Mouse (Mus musculus) gonadal fat pad, adult 2 months (tissue): ENCODE measurements around the gene Cln5. TPM values are rescaled to one million over a fixed set of nuclear protein-coding genes. Genes with fewer than 3 reads are reported as not detected.

ENCODE experiments used
- DNase-seq: peaks from one replicate; pipeline ENCODE4 v3.0.0-alpha.2; 2012; ENCODE audit warnings: low read depth
- polyA plus RNA-seq: library from polyadenylated mRNA; depleted of rRNA; stranded (reverse); fragments of >200 nt; gene quantifications from 2 replicates; pipeline ENCODE4 v1.2.3, GENCODE M21; 2012; rRNA removed

The Cln5 gene
- 24.6 and 24.9 TPM in 2 replicates for polyA plus RNA-seq

GRCm38 (mm10) chr14:103069864-103070611 lies at the start of gene Cln5:
Gene Cln5 (plus strand): TSS chr14:103070216.
- no peak for DNase-seq

- no peak for DNase-seq
Observed at GRCm38 (mm10) chr14:103029203-103029602, 40.8 kb upstream of the Cln5 start.

- no peak for DNase-seq
Observed at GRCm38 (mm10) chr14:103033271-103033823, 36.7 kb upstream of the Cln5 start.

GRCm38 (mm10) chr14:103034076-103034475 lies 35.9 kb upstream of the Cln5 start:
- DNase-seq = no peak

GRCm38 (mm10) chr14:103037016-103037415 lies 33.0 kb upstream of the Cln5 start:
- no peak for DNase-seq

- no peak for DNase-seq
Observed at GRCm38 (mm10) chr14:103046677-103047076, 23.3 kb upstream of the Cln5 start, which contains the start of gene Acod1. Gene Acod1 (plus strand): TSS chr14:103046977.

- DNase-seq = no peak
Observed at GRCm38 (mm10) chr14:103048292-103049086, 21.5 kb upstream of the Cln5 start.

- DNase-seq = no peak
Observed at GRCm38 (mm10) chr14:103051159-103051769, 18.8 kb upstream of the Cln5 start.

- DNase-seq = no peak
Observed at GRCm38 (mm10) chr14:103054731-103055130, 15.3 kb upstream of the Cln5 start.

- no peak for DNase-seq
Observed at GRCm38 (mm10) chr14:103056601-103057000, 13.4 kb upstream of the Cln5 start.

- no peak for DNase-seq
Observed at GRCm38 (mm10) chr14:103058998-103059397, 11.0 kb upstream of the Cln5 start.

- DNase-seq = no peak
Observed at GRCm38 (mm10) chr14:103059495-103059894, 10.5 kb upstream of the Cln5 start.

GRCm38 (mm10) chr14:103065294-103066167 lies 4.5 kb upstream of the Cln5 start:
- no peak for DNase-seq

GRCm38 (mm10) chr14:103069465-103069863 lies 552 bp upstream of the Cln5 start:
- DNase-seq = no peak

- no peak for DNase-seq
Observed at GRCm38 (mm10) chr14:103070790-103071189, 774 bp downstream of the Cln5 start.

- no peak for DNase-seq
Observed at GRCm38 (mm10) chr14:103071471-103071870, 1.5 kb downstream of the Cln5 start.

GRCm38 (mm10) chr14:103072731-103073130 lies 2.7 kb downstream of the Cln5 start:
- DNase-seq = no peak

GRCm38 (mm10) chr14:103073825-103074224 lies 3.8 kb downstream of the Cln5 start:
- no peak for DNase-seq

- DNase-seq = no peak
Observed at GRCm38 (mm10) chr14:103075166-103075565, 5.2 kb downstream of the Cln5 start.

- no peak for DNase-seq
Observed at GRCm38 (mm10) chr14:103077272-103078005, 7.4 kb downstream of the Cln5 start.
